Mouse (Mus musculus) layer of hippocampus, adult 2 months (tissue): ENCODE results near the gene Ctsw. TPM values are rescaled to one million over a fixed set of nuclear protein-coding genes. Genes with fewer than 3 reads are reported as not detected.

Experiments used
- DNase-seq, 2 experiments: peaks; one replicate each; pipeline ENCODE4 v3.0.0; 2022; ENCODE audit warnings: low spot score in 2 of 2
- H3K27ac ChIP-seq: fragments of 200-600 bp; 2 replicates; pipeline ENCODE4 v1.8.1; 2022
- H3K4me3 ChIP-seq: fragments of 200-600 bp; 2 replicates; pipeline ENCODE4 v1.8.1; 2022; ENCODE audit warnings: mild to moderate bottlenecking
- CTCF ChIP-seq: fragments of 200-600 bp; conservative IDR thresholded peaks from 2 replicates; pipeline ENCODE4 v1.8.1; 2022; ENCODE audit warnings: antibody characterized with exemption, mild to moderate bottlenecking, moderate library complexity
- total RNA-seq, 2 experiments: library from RNA; stranded (reverse); gene quantifications; 2 replicates each; pipeline ENCODE4 v1.2.3; 2021

The Ctsw gene
- total RNA-seq, 2 experiments from 2014 or later = 0.31 TPM; not detected in 1

DNA sequence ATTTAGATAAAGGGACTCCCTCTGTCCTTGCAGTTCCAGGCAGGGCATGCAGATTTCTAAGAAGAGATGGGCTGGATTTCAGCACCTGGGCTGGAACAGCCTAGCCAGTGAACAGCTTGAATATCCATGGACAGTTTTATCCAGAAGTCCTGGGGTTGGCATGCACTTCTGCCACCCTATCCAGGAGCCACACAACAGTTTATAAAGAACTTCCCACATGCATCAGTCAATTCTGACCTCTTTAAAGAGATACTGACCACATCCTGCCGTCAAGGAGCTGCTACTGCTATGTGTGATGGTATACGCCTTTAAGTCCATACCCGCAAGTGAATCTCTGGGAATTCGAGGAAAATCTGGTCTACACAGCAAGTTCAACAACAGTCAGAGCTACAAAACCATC is 39.1 kb downstream of the Ctsw start:
- no peak overlapping the region for H3K4me3 ChIP-seq
- no peak overlapping the region for H3K27ac ChIP-seq
- TF ChIP-seq CTCF = no peak
- DNase-seq = no peak

DNA sequence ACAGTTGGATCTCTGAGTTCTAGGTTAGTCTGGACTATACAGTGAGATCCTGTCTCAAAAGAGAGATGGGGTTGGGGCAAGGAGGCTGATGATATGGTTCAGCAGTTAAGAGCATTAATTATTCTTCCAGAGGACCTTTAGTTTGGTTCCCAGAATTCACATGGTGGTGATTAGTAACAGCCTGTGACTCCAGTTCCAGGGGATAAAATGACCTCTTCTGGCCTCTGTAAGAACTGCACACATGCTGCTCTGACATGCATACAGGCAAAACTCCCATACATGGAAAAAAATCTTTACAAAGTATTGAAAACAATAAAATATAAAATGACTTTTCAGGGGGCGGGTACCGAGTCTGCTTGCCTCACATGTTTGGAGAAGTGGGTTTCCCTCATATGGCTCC is 40.2 kb downstream of the Ctsw start:
- no peak for DNase-seq
- TF ChIP-seq CTCF = peak; percentile 71

DNA sequence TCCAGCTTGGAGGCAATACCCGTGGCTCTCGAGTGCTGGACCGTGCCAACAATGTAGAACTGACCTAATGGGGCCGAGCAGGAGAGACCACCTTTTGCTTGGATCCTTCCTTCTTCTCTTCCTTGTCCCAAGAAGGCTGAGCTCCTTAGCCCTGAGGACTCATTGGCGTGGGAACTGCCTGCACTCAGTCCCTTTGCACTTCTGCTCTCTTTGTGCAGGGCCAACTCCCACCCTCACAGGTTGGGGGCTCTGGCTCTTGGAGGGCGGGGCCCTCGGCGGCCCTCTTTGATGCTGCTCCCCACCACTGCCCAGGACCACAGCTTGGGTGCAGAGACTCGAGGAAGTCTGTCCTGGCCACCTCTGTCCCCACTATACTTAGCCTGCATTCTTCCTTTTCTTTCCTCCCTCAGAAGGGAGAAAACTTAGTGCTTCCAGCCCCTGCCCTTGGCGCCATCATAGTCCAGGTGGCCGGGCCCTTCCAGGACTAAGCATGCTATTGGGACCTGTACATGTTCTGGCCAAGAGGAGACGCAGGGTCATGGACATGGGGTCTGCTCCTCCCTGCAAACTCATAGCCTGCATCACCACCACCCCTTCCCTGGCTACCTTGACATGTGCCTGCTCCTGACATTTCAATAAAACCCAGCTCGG is 41.5 kb downstream of the Ctsw start:
- no peak for DNase-seq
- no peak for TF ChIP-seq CTCF
- H3K4me3 ChIP-seq = no peak overlapping the region
- H3K27ac ChIP-seq = no peak overlapping the region

More for the DNA sequence above, 40.2 kb downstream of the Ctsw start:
- Histone ChIP-seq H3K4me3 (no peak overlapping the region), H3K27ac (no peak overlapping the region)

DNA sequence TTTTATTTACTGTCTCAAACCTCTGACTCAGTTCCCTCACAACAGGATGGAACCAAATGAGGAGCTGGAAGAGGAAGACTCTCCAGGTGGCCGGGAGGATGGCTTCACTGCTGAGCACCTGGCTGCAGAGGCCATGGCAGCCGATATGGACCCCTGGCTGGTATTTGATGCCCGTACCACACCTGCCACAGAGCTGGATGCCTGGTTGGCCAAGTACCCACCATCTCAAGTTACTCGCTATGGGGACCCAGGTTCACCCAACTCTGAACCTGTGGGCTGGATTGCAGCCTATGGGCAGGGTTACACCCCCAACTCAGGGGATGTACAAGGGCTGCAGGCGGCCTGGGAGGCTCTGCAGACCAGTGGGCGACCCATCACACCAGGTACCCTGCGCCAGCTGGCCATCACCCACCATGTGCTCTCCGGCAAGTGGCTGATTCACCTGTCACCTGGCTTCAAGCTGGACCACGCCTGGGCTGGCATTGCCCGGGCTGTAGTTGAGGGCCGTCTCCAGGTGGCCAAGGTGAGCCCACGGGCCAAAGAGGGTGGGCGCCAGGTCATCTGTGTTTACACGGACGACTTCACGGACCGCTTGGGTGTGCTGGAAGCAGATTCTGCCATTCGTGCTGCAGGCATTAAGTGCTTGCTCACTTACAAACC is 42.3 kb downstream of the Ctsw start:
- TF ChIP-seq CTCF = no peak
- Histone ChIP-seq H3K4me3 (peak overlapping the region; percentile 98), H3K27ac (peak overlapping the region; percentile 97)
- DNase-seq = no peak

DNA sequence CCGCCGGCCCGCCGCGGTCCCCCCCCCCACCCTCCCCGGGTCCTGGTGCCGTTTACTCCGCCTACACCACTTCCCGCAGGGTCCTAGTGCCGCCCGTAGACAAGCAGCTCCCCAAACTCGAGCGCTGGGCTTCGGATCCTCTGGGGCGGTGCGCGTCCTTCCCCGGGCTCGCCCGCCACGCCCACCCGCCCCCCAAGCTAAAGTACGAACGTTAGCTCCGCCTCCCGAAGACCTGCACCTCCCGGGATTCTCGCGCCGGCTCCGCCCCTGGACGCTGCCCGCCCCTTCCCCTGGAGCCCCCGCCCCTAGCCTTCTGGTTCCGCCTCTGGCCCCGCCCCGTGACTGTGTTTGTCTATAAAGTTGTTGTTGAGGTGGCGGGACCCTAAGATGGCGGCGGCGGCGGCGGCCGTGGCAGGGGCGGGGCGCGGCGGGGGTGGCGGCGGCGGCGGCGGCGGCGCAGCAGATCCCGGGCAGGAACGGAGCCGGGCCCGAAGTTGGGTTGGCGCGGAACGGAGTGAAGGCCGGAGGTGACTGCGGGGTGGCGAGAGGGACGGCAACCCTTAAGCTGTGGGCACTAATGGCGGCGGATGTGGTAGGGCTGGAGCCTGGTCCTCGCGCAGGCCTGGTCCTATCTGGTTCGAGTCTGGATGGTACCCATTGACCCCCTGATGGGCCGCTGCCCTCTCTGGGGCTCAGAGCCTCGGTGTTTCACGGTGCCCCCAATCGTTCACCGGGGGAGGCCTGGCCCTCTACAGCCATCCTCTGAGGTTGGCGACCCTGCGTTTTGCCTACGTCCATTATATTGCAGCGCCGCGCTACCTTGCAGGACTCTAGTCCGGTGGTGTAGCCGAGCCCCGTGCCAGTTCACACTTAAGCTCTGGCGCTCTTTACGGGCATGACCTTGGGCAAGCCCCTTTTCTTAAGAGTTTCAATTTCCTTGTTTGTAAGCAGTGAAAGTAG is 43.2 kb downstream of the Ctsw start, which contains the start of the genes Drap1 and AI837181:
Drap1 (minus strand) TSS at position 198 of the 960 bp plus-strand sequence.
AI837181 (plus strand) TSS at position 363 of the 960 bp plus-strand sequence.
- DNase-seq = peak; percentile 93 to 94
- no peak for TF ChIP-seq CTCF
- Histone ChIP-seq H3K27ac (peak within 1 kb of the TSS; percentile 97), H3K4me3 (peak within 1 kb of the TSS; percentile 98)

DNA sequence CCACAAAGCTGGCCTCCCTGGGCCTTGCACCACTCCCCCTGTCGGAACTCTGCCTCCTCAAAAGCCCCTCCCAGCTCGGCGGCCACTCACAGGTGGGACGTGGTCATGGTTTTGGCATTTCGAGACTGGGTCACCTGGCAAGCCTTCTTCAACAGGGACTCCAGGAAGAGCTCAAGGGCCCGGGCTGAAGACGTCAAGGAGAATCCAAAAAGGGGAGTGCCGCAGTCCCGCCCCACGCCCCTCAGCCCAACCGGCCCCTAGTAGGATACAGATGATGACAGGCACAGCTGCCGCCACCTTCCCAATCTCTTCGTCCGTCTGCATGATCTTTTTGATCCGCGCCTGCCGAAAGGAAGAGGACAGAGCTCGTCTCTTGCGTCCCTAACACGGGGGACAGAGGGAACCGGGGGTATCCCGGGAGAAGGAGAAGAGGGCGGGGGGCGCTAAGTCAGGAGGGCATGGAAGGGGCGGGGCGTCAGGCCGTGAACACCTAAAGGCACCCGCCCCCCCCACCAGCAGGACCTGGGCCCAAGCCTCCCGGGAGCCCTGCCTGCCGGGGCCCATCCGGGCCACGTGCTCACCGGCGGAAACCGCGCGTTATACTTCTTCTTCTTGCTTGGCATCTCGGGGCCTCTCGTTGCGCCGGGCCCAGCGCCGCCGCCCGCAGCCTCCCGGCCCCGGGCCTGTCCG is 44.1 kb downstream of the Ctsw start:
- DNase-seq = peak in 1 of 2 experiments; percentile 54
- no peak for TF ChIP-seq CTCF
- Histone ChIP-seq H3K4me3 (peak overlapping the region; percentile 71), H3K27ac (peak overlapping the region; percentile 95)

DNA sequence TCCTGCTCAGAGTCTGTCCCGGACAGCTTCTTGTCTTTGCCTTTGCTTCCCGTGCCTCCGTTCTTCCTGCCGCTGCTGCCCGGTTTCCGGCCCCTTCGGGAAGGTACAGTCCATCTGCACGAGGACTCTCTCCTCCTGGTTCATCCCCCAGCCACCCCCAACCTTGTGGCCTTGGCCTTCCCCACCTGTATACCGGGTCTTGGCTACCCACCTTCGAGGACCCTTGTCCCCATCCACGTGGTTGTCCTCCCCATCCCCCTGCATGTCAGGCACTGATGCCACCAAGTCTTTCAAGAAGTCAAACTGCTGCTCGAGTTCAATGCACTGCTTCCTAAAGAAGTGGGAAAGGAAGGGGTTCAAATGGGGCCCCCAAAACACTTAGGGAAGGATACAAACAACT is 44.7 kb downstream of the Ctsw start:
- peak overlapping the region; percentile 95 for H3K27ac ChIP-seq
- DNase-seq = no peak
- no peak for TF ChIP-seq CTCF
- H3K4me3 ChIP-seq = peak overlapping the region; percentile 71

DNA sequence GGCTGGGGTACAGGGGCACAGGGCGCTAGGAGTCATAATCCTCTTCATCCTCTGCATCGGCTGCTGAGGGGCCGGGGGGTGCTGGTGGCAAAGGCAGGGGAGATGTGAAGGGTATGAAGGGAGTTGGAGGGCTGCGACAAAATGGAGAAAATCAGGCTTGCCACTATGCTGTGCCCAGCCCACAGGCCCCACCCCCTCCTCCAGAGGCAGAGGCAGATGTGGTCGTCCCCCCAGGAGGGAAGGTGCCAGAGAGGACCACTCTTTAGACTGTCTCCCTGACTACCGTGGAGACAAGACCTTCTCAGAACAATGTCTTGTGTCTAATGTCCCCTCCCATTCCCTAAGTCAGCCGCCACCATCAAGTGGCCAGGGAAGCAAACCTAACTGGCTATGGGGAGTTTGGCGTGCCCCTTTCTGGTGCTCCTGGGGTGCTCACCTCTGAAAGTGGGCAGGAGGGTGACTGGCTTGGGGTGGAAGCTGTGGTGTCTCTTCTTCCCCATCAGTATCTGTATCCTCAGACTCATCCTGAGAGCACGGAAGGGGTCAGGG is 45.3 kb downstream of the Ctsw start:
- peak overlapping the region; percentile 95; the same call in 1 of the 2 replicates for H3K27ac ChIP-seq
- TF ChIP-seq CTCF = no peak
- no peak for DNase-seq
- peak overlapping the region; percentile 71 for H3K4me3 ChIP-seq

DNA sequence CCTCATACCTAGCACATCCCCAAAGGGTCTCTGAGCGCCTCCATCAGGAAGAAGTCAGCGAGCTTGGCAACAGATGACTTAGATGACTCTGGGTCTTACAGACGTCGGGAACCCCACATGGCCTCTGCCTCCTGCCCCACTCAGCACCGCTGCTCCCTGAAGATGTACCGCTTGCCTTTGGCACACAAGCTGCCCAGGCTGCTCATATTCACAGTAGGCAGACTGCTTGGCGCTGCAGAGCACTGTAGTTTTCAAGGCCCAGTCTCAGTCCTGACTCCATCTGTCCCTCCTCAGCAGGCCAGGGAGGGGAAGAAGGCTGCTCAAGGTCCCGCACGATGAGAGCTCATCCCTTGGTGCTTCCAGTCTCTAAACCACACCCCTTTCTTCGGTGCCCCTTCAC is 46.0 kb downstream of the Ctsw start:
- Histone ChIP-seq H3K4me3 (no peak overlapping the region), H3K27ac (peak overlapping the region; percentile 95; the same call in 1 of the 2 replicates)
- DNase-seq = no peak
- TF ChIP-seq CTCF = no peak

DNA sequence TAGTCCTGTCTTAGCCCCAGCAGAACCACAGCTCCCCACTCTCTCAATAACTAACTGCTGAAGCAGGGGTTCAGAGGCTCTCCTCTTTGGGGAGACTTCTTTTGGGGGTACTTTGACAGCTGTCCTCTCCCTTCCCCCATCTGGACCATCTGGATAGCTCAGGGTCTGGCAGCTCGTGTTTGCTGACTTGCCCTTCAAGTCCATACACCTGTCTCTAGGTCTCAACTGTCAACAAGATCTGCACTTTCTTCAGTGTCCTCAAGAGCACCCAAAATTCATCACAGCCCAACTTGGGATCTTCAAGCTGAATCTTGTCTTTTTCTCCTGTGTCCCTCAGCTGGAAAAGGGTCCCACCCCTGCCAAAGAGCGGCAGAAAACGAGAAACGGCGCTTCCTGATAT is 46.5 kb downstream of the Ctsw start:
- no peak for TF ChIP-seq CTCF
- Histone ChIP-seq H3K4me3 (no peak overlapping the region), H3K27ac (peak overlapping the region; percentile 95; the same call in 1 of the 2 replicates)
- no peak for DNase-seq

DNA sequence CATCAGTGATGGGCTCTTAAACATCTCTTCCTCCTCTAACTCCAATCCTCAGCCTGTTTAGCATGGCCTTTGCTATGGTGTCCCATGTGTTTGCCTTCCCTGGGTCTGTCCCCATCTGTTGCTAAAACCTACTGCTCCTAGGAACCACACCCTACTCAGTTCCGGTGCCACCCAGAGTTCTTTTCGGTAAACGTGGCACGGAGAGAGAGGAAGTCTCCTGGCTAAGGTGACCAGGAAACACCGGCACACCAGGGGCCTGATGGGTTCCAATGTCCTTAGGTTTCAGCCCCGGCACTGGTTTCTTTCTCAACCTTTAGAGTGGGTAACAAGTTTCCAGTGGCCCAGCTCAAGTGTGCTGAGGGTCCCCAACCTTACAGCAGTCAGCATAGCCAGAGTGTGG is 47.7 kb downstream of the Ctsw start:
- DNase-seq = no peak
- TF ChIP-seq CTCF = no peak
- H3K4me3 ChIP-seq = no peak overlapping the region
- H3K27ac ChIP-seq = no peak overlapping the region

DNA sequence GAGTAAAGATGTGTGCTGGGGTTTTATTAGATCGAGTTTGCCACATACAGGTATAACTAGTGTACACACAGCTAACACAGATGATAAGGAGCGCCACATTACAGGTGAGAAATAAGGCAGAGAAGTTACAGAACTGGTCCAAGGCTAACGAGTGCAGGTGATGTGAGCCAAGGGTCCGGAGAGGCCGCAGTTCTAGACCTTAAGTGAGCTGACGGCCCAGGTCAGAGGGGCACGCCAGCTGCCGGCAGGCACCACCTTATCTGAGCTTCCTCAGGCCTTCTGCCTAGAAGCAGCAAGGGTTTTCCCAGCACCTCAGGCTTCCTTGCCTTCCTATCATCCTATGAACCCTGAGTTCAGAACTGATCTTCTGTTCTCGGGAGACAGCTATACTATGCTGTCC is 48.7 kb downstream of the Ctsw start:
- TF ChIP-seq CTCF = no peak
- Histone ChIP-seq H3K4me3 (no peak overlapping the region), H3K27ac (no peak overlapping the region)
- DNase-seq = no peak
